Mouse (Mus musculus) heart, embryonic 11.5 days (tissue): ENCODE results near the gene Rps6kc1. TPM values are rescaled to one million over a fixed set of nuclear protein-coding genes. Genes with fewer than 3 reads are reported as not detected.

Source experiments
- ATAC-seq: fragments of 200-750 bp; cut with Nextera tagmentation; replicated peaks from 2 replicates; pipeline ENCODE4 v1.8.0; 2017; ENCODE audit warnings: moderate library complexity; ENCODE audit not compliant: insufficient number of reproducible peaks, low FRiP score, low TSS enrichment
- H3K27ac ChIP-seq: fragments of 300-500 bp; sonication (generic); 2 replicates; pipeline ENCODE4 v1.5.1; 2014; ENCODE audit warnings: mild to moderate bottlenecking, low read depth, low read length
- H3K27me3 ChIP-seq: fragments of 300-500 bp; sonication (generic); 2 replicates; pipeline ENCODE4 v1.6.1; 2014; ENCODE audit warnings: mild to moderate bottlenecking, low read length, mixed read lengths; ENCODE audit not compliant: control insufficient read depth, insufficient read depth
- H3K36me3 ChIP-seq: fragments of 300-500 bp; sonication (generic); 2 replicates; pipeline ENCODE4 v1.6.1; 2014; ENCODE audit warnings: mild to moderate bottlenecking, low read length, moderate library complexity, mixed read lengths; ENCODE audit not compliant: control insufficient read depth, insufficient read depth
- H3K4me1 ChIP-seq: fragments of 300-500 bp; sonication (generic); 2 replicates; pipeline ENCODE4 v1.6.1; 2014; ENCODE audit warnings: low read length; ENCODE audit not compliant: control insufficient read depth, insufficient read depth
- H3K4me2 ChIP-seq: fragments of 300-500 bp; sonication (generic); 2 replicates; pipeline ENCODE4 v1.6.1; 2014; ENCODE audit warnings: mild to moderate bottlenecking, moderate library complexity
- H3K4me3 ChIP-seq: fragments of 300-500 bp; sonication (generic); 2 replicates; pipeline ENCODE4 v1.5.1; 2014; ENCODE audit warnings: low read depth, low read length
- H3K9ac ChIP-seq: fragments of 300-500 bp; sonication (generic); 2 replicates; pipeline ENCODE4 v1.6.1; 2014; ENCODE audit warnings: mild to moderate bottlenecking, low read depth, low read length, moderate library complexity
- H3K9me3 ChIP-seq: fragments of 300-500 bp; sonication (generic); replicated peaks from 2 replicates; pipeline ENCODE4 v1.6.1; 2016; ENCODE audit warnings: low read length; ENCODE audit not compliant: control insufficient read depth
- WGBS: fragments of 180-500 bp; shearing (Covaris S2); extraction: QIAGEN DNeasy Blood & Tissue Kit; methylation state at CpG from one replicate; pipeline ENCODE4 v1.1.7; 2014; ENCODE audit not compliant: insufficient replicate concordance; 5-methylcytosine and 5-hydroxymethylcytosine counted together
- polyA plus RNA-seq: library from polyadenylated mRNA; unstranded; fragments of >200 nt; fragmentation: Nextera tagmentation; extraction: Ambion mirVana; gene quantifications from 2 replicates; pipeline ENCODE4 v1.2.1, GENCODE M21; 2014

Gene Rps6kc1
- polyA plus RNA-seq, 1 experiment from 2014 or later = 8.9 TPM

DNA sequence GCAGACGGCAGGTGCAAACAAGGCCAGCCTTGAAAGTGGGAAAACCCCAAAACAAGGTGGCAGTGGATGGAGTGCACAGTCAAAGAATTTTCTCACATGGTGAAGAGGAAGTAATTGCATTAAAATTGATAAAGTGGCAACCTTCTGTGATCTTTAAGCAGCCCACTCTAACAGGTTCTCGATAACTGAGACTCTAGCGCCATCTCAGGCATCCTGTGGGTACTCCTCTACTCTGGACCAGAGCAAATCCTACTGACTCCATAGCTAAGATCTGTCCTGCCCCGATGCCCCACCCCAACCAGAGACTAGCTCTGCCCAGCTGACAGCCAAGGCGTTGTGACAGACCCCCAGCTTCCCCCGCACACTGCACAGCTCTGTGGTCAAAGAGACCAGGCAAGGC lies 101.2 kb downstream of the Rps6kc1 start:
- Histone ChIP-seq H3K4me2 (no peak overlapping the region), H3K27ac (no peak overlapping the region), H3K4me3 (no peak overlapping the region), H3K9ac (no peak overlapping the region), H3K27me3 (no peaks in the 10 kb centered on the region), H3K4me1 (peaks cover 3% of the 10 kb centered on the region; the same call in 1 of the 2 replicates), H3K36me3 (no peaks in the 10 kb centered on the region), H3K9me3 (no peaks in the 10 kb centered on the region)
- no peak for ATAC-seq
- 69% methylated on average over 6 of the region's 6 CpGs for WGBS

DNA sequence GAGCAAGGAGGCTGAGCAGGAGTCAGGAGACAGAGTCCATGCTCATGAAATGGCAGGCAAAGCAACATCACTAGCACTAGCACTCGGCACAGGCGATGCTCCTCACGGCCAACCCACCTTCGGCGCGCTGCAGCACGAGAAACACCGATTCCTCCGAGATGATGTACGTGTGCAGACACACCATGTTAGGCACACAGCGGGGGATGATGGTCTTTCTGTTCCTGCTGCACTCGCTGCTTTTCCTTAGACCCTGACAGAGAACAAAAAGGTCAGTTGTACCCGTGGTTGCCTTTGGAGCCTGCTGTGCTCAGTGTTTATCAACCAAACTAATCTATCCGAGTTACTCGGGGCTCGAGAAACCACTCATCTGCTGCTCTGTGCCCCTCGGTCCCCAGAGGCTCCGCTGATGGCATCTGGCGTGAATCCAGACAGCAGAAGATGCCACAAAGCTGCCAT lies 102.8 kb downstream of the Rps6kc1 start:
- H3K9me3 ChIP-seq = no peaks in the 10 kb centered on the region
- no peaks in the 10 kb centered on the region for H3K36me3 ChIP-seq
- H3K27ac ChIP-seq = no peak overlapping the region
- H3K4me2 ChIP-seq = no peak overlapping the region
- WGBS = 53% methylated on average over 19 of the region's 19 CpGs
- H3K27me3 ChIP-seq = no peaks in the 10 kb centered on the region
- H3K9ac ChIP-seq = no peak overlapping the region
- H3K4me3 ChIP-seq = no peak overlapping the region
- no peak for ATAC-seq
- H3K4me1 ChIP-seq = peaks cover 3% of the 10 kb centered on the region; the same call in 1 of the 2 replicates

DNA sequence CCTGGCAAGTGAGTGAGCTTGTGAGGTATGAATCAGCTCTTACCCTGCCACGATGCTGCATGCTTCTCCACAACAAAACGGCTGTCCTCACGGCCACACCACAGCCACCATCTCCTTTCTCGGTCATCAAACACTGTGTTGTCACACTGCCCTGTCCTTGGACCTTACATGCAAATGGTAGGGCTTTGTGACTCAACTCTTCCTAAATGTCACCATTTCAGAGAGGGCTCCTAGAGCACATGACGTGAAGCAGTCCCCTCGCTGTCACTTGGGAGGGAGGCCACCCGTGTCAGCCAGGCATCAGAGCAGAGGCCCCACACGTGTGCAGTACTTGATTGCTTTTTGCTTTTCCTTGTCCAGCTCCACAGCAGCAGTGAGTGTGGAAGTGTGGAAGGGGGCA lies 104.8 kb downstream of the Rps6kc1 start:
- H3K4me2 ChIP-seq = no peak overlapping the region
- H3K36me3 ChIP-seq = 0 out of 2 replicates have a peak, but pooled peaks cover 2% of the 10 kb centered on the region
- H3K9ac ChIP-seq = no peak overlapping the region
- 71% methylated on average over 8 of the region's 8 CpGs for WGBS
- H3K4me3 ChIP-seq = no peak overlapping the region
- H3K9me3 ChIP-seq = no peaks in the 10 kb centered on the region
- H3K27ac ChIP-seq = no peak overlapping the region
- peaks cover 3% of the 10 kb centered on the region; the same call in 1 of the 2 replicates for H3K4me1 ChIP-seq
- no peak for ATAC-seq
- H3K27me3 ChIP-seq = no peaks in the 10 kb centered on the region

DNA sequence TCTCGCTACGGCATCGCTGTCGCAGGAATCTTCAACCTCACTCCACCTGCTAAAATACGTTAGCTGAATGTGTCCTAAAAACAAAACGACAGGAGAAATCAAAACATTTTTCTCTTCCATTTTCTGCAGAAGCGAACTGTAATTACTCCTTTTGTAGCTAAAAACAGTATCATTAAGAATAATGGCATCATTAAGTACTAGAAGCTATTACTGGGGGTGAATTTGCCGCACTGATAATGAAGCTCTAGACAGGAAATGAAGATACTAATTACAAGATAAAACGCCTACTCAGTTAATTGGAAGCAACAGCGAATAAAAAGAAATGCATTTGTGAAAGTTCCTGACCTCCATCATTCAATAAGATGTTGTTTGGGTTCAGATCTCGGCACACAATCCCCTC lies 112.9 kb downstream of the Rps6kc1 start:
- WGBS = 89% methylated on average over 11 of the region's 11 CpGs
- Histone ChIP-seq H3K9ac (no peak overlapping the region), H3K9me3 (no peaks in the 10 kb centered on the region), H3K4me2 (no peak overlapping the region), H3K4me1 (peaks cover 4% of the 10 kb centered on the region; the same call in 1 of the 2 replicates), H3K36me3 (peaks cover 4% of the 10 kb centered on the region; the same call in 1 of the 2 replicates), H3K27ac (no peak overlapping the region), H3K4me3 (no peak overlapping the region), H3K27me3 (no peaks in the 10 kb centered on the region)
- ATAC-seq = no peak

DNA sequence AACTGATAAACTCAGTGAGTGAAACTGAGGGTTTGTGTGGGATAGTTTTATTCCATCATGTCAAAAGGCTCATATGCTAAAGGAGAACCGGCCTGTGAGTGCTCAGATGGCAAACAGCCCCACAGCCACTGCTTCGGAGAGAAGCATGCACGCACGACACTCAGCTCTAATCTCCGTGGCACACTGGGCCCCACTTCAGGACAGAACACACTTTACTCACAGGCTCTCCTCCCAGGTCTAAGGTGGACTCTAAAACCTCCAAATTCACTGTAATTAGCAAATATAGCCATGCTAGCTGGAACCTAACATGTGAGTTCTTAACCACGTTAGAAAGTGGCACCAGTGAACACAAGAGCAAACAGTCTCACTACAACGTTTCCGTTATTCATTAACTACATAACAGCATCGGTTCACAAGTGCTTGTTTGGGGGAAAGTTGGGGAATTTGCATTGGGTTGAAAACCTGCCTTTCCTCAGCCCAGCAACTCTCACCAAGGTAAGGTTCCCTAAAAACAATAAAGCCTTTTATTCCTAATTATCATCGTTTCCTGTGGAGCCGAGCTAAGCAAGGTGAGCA lies 114.0 kb downstream of the Rps6kc1 start:
- Histone ChIP-seq H3K9me3 (no peaks in the 10 kb centered on the region), H3K4me2 (no peak overlapping the region), H3K27ac (no peak overlapping the region), H3K27me3 (no peaks in the 10 kb centered on the region), H3K4me3 (no peak overlapping the region), H3K9ac (no peak overlapping the region), H3K4me1 (peaks cover 4% of the 10 kb centered on the region; the same call in 1 of the 2 replicates), H3K36me3 (peaks cover 2% of the 10 kb centered on the region; the same call in 1 of the 2 replicates)
- ATAC-seq = no peak
- WGBS = 73% methylated on average over 11 of the region's 11 CpGs

DNA sequence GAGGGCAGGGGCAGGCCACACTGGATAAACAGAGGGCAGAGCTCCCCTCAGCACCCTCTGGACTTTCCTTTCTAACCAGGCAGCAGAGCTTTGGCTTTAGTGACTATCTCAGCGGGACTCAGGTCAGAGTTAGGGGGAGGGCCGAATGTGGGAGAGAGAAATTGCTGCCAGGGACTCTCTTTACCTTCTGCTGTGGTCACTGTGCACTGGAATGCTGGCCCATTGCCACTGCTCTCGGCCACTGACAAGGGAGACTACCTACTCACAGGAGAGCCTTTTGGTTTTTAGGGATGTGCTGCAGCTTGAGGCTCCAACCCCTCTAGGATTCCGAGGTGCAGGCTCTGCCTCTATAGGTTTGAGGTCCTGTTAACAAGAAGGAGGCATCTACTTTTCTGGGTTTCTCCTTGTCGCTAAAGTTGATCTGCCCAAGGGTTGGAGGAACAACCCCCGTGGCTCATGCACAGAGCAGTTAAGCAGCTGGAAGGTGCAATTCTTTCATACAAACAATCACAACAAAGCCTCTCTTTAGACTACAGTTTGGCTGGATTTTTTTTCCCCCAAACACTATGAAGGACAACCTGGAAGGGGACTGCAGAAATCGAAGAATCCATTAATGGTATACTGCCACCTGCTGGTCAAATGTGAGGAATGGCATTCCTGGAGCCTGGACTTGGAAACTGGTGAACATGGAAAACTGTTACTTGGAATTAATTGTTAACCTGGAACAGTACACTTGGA lies 114.7 kb downstream of the Rps6kc1 start:
- Histone ChIP-seq H3K27ac (0 out of 2 replicates have a peak overlapping the region, but pooled peaks have one; percentile 18), H3K9me3 (no peaks in the 10 kb centered on the region), H3K4me3 (no peak overlapping the region), H3K27me3 (no peaks in the 10 kb centered on the region), H3K4me2 (no peak overlapping the region), H3K9ac (no peak overlapping the region), H3K4me1 (peaks cover 4% of the 10 kb centered on the region; the same call in 1 of the 2 replicates), H3K36me3 (peaks cover 2% of the 10 kb centered on the region; the same call in 1 of the 2 replicates)
- ATAC-seq = no peak
- 52% methylated on average over 7 of the region's 7 CpGs for WGBS

DNA sequence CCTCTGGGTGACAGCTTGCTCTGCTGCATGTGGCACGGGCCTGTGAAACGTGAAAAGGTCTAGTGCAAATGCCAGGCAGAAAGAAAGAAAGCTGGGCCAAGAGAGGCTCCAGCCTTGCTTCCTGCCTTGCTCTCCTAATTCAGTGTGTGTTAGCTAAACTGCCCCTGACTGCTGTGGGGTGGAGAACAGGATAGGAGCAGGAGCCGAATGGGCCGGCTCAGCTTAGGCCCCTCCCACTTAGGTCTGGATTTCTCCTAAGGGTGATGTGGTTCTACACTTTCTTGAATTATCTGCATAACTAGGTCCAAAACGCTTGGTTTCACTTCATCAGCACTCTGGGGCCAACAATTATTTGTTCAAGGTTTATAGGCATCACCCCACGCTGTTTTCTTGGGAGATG lies 119.9 kb downstream of the Rps6kc1 start:
- ATAC-seq = no peak
- 79% methylated on average over 6 of the region's 6 CpGs for WGBS

DNA sequence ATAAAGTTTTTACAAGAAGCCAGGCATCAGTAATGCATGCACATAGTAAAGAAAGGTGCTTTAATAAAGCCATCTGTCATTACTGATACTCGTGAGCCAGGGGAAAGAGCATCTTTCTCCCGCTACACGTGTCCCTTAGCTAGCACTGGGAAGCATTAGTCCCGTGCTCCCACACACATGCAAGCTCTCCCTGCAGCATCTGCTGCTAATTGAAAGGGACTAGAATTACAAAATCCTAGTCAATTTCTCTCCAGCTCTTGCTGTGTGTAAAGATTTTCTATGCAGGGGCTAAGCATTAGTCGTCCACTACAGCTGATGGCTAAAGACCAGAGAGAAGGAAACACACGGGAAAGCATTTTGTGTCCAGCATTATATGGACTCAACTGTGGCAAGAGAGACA lies 120.8 kb downstream of the Rps6kc1 start:
- no peaks in the 10 kb centered on the region for H3K4me1 ChIP-seq
- H3K27ac ChIP-seq = no peak overlapping the region
- no peak for ATAC-seq
- WGBS = 87% methylated on average over 6 of the region's 6 CpGs
- H3K9me3 ChIP-seq = no peaks in the 10 kb centered on the region
- no peak overlapping the region for H3K9ac ChIP-seq
- H3K36me3 ChIP-seq = no peaks in the 10 kb centered on the region
- no peak overlapping the region for H3K4me2 ChIP-seq
- no peaks in the 10 kb centered on the region for H3K27me3 ChIP-seq
- no peak overlapping the region for H3K4me3 ChIP-seq

More for the DNA sequence above, 119.9 kb downstream of the Rps6kc1 start:
- no peak overlapping the region for H3K4me3 ChIP-seq
- H3K4me2 ChIP-seq = no peak overlapping the region
- no peaks in the 10 kb centered on the region for H3K36me3 ChIP-seq
- no peaks in the 10 kb centered on the region for H3K4me1 ChIP-seq
- H3K9me3 ChIP-seq = no peaks in the 10 kb centered on the region
- no peak overlapping the region for H3K9ac ChIP-seq
- H3K27me3 ChIP-seq = no peaks in the 10 kb centered on the region
- no peak overlapping the region for H3K27ac ChIP-seq
